Mouse (Mus musculus): ENCODE measurements around the gene Ddx46. TPM values are rescaled to one million over a fixed set of nuclear protein-coding genes. Genes with fewer than 3 reads are reported as not detected.
"Not testable (repeated sequence)": the region's sequence is repeated elsewhere in the genome, so short reads cannot be mapped to it uniquely, and the experiment has no call there.

Gene Ddx46
- total and polyA plus RNA-seq, 3 experiments = 38.6 to 129 (median 86.6) TPM

DNA sequence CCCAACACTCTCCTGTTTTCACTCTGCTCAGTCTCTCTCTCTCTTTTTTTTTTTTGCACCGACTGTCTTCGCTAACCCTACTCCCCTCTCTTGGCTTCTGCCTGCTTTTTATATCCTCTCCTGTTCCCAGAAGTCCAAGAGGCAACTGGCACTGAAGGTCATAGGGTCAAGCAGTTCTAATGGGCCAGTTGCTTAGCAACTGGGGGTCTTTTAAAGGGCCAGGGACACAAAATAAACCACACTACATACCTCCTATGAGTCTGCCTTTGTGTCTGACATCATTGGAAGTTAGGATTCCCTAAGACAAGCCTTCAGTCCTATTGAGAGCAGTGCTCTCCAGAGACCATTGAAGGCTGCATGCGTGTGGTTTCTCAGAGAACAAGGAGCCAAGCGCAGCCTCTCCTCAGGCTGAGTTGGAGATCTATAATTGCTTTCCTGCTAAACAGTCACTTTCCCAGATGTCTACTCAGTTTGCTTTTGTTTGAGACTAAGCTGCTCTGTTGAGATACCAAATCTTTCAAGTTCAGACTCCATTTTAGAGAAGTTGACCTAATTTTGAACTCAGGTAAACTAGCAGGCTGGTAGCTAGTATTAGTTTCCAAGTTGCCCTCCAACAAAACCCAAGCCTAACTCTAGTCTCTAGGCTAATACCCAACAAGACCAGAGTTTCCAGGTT, 53.2 kb downstream of the Ddx46 start:
- ATAC-seq (ENCODE audit: extremely low read depth, insufficient number of reproducible peaks, low FRiP score, poor library complexity, severe bottlenecking) (no peak), DNase-seq (ENCODE audit: low spot score) (no peak)
- H3K9me3 ChIP-seq (replicated peaks) = no peaks in the 10 kb centered on the region
- TF ChIP-seq POLR2AphosphoS5 (IDR thresholded peaks at IDR 0.05; ENCODE audit: insufficient replicate concordance, low read depth, low read length) = no peak
- TF ChIP-seq TAL1 (conservative IDR thresholded peaks at IDR 0.05; ENCODE audit: low read depth, low read length) = no peak
- no peak for TF ChIP-seq GATA2 (IDR thresholded peaks at IDR 0.05; ENCODE audit: borderline replicate concordance, low read depth, low read length)
- no peak for TF ChIP-seq CTCF (IDR thresholded peaks at IDR 0.05; ENCODE audit: low read depth, low read length)
- no peak for TF ChIP-seq GATA1 (IDR thresholded peaks at IDR 0.05; ENCODE audit: borderline replicate concordance, low read length)
- H3K36me3 ChIP-seq (replicated peaks) = peaks cover 14% of the 10 kb centered on the region
- H3K27me3 ChIP-seq (ENCODE audit: insufficient read depth, low read length) = no peaks in the 10 kb centered on the region
- H3K4me3 ChIP-seq (ENCODE audit: low read depth, low read length) = no peak overlapping the region
- peaks cover 10% of the 10 kb centered on the region for H3K4me1 ChIP-seq (ENCODE audit: insufficient read depth, low read depth, low read length)

DNA sequence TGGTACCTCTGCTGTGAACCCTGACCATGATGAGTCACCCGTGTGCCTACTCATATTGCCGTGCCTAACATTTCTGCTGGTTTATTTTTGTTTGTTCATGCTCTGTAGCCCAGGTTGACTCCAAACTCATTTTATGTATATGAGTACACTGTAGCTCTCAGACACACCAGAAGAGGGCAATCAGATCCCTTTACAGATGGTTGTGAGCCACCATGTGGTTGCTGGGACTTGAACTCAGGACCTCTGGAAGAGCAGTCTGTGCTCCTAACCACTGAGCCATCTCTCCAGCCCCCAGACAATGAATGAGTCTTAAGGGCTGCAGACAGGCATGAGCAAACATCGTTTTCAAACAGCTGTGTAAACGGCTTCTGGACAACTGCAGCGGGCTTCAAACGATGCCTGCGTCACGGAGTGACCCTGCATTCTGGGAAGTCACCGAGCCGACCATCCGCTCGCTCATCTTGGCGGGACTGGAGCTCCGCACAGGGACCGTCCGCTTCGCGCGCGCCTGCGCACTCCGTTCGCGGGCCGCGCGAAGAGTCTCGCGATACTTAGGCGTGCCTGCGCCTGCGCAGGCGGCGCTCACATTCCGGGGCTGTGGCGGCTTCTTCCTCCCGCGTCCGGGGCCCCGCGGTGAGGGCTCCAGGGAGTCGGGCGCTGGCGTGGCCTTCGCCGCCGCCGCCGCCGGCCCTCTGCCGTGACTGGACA, 57.9 kb downstream of the Ddx46 start, which contains the start of gene B230219D22Rik:
Gene B230219D22Rik (plus strand): TSS at position 590 of the 708 bp plus-strand sequence.
- peak; percentile 59 for ATAC-seq (ENCODE audit: extremely low read depth, insufficient number of reproducible peaks, low FRiP score, poor library complexity, severe bottlenecking)
- H3K27me3 ChIP-seq (ENCODE audit: insufficient read depth, low read length) = no peaks in the 10 kb centered on the region
- peak within 1 kb of the TSS; percentile 87 for H3K4me3 ChIP-seq (ENCODE audit: low read depth, low read length)
- H3K36me3 ChIP-seq (replicated peaks) = peaks cover 21% of the 10 kb centered on the region
- no peaks in the 10 kb centered on the region for H3K9me3 ChIP-seq (replicated peaks)
- peaks cover 39% of the 10 kb centered on the region for H3K4me1 ChIP-seq (ENCODE audit: insufficient read depth, low read depth, low read length)
- TF ChIP-seq CTCF (IDR thresholded peaks at IDR 0.05; ENCODE audit: low read depth, low read length) = no peak
- 0 out of 2 replicates have a peak, but pooled peaks have one; percentile 42 for TF ChIP-seq POLR2AphosphoS5 (IDR thresholded peaks at IDR 0.05; ENCODE audit: insufficient replicate concordance, low read depth, low read length)
- DNase-seq (ENCODE audit: low spot score) = peak; percentile 82

DNA sequence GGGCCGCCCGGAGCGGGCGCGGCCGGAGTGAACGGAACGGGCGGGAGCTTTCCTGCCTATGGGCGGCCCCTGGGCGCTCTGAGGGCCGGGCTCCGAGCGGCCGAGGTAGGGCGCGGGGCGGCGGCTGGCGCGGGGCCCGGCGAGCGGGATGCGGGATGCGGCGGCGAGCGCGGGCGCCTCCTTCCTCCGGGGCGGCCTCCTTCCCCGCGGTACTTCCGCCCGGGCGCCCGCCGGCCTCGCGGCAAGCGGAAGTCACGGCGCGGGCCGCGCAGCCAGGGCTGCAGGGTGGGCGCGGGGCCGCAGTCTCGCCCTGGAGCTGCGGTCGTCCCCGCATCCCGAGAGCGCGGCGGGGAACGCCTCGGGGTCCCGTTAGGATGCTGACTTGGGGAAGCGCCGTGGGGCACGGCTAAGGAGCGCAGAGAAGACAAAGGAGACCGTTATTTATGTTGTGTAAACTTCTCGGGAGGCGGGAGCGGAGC, 58.5 kb downstream of the Ddx46 start:
- H3K36me3 ChIP-seq (replicated peaks) = peaks cover 24% of the 10 kb centered on the region
- H3K4me1 ChIP-seq (ENCODE audit: insufficient read depth, low read depth, low read length) = peaks cover 39% of the 10 kb centered on the region
- no peaks in the 10 kb centered on the region for H3K9me3 ChIP-seq (replicated peaks)
- H3K4me3 ChIP-seq (ENCODE audit: low read depth, low read length) = peak overlapping the region; percentile 87
- TF ChIP-seq GATA2 (IDR thresholded peaks at IDR 0.05; ENCODE audit: borderline replicate concordance, low read depth, low read length) = no peak
- no peak for TF ChIP-seq TAL1 (conservative IDR thresholded peaks at IDR 0.05; ENCODE audit: low read depth, low read length)
- TF ChIP-seq GATA1 (IDR thresholded peaks at IDR 0.05; ENCODE audit: borderline replicate concordance, low read length) = no peak
- no peak for TF ChIP-seq CTCF (IDR thresholded peaks at IDR 0.05; ENCODE audit: low read depth, low read length)
- no peak for TF ChIP-seq POLR2AphosphoS5 (IDR thresholded peaks at IDR 0.05; ENCODE audit: insufficient replicate concordance, low read depth, low read length)
- DNase-seq (ENCODE audit: low spot score) (peak; percentile 43), ATAC-seq (ENCODE audit: extremely low read depth, insufficient number of reproducible peaks, low FRiP score, poor library complexity, severe bottlenecking) (no peak)
- H3K27me3 ChIP-seq (ENCODE audit: insufficient read depth, low read length) = no peaks in the 10 kb centered on the region

DNA sequence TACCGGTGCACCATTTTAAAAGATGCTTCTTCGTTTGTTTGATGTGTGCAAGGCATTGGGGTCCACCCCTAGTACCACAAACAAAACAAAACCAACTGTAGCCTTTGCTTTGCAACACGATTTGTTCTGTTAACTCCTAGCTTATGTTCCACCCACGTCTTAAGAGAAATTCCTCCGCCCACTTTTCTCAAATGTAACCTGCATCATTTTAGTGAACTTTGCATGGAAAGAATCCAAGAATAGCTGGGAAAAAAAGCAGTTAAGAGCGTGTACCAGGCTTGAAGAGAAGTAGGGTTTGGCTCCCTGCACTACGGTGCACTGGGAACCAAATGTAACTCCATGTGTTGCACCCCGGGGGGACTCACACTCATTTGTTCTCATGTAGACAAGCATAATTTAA, 59.3 kb downstream of the Ddx46 start:
- H3K9me3 ChIP-seq (replicated peaks) = no peaks in the 10 kb centered on the region
- peaks cover 32% of the 10 kb centered on the region for H3K36me3 ChIP-seq (replicated peaks)
- DNase-seq (ENCODE audit: low spot score) (no peak), ATAC-seq (ENCODE audit: extremely low read depth, insufficient number of reproducible peaks, low FRiP score, poor library complexity, severe bottlenecking) (no peak)
- H3K4me3 ChIP-seq (ENCODE audit: low read depth, low read length) = peak overlapping the region; percentile 87
- H3K4me1 ChIP-seq (ENCODE audit: insufficient read depth, low read depth, low read length) = peaks cover 44% of the 10 kb centered on the region
- TF ChIP-seq GATA1 (IDR thresholded peaks at IDR 0.05; ENCODE audit: borderline replicate concordance, low read length) (no peak), CTCF (IDR thresholded peaks at IDR 0.05; ENCODE audit: low read depth, low read length) (no peak), POLR2AphosphoS5 (IDR thresholded peaks at IDR 0.05; ENCODE audit: insufficient replicate concordance, low read depth, low read length) (no peak), GATA2 (IDR thresholded peaks at IDR 0.05; ENCODE audit: borderline replicate concordance, low read depth, low read length) (no peak), TAL1 (conservative IDR thresholded peaks at IDR 0.05; ENCODE audit: low read depth, low read length) (no peak)
- no peaks in the 10 kb centered on the region for H3K27me3 ChIP-seq (ENCODE audit: insufficient read depth, low read length)

DNA sequence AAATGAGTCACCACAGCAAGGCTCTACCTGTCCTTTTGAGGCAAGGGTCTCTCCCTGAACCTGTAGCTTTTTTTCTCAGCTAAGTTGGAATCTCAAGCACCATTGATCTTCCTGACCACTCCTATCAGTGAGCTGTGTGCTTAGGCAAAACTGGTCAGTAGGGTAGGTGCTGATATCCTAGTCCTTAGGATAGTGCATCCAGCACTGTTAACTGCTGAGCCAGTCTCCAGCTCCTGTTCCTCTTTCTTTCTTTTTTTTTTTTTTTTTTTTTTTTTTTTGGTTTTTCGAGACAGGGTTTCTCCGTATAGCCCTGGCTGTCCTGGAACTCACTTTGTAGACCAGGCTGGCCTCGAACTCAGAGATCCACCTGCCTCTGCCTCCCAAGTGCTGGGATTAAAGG, 61.2 kb downstream of the Ddx46 start:
- not testable (repeated sequence) for H3K9me3 ChIP-seq (replicated peaks); DNase-seq (ENCODE audit: low spot score); ATAC-seq (ENCODE audit: extremely low read depth, insufficient number of reproducible peaks, low FRiP score, poor library complexity, severe bottlenecking)

DNA sequence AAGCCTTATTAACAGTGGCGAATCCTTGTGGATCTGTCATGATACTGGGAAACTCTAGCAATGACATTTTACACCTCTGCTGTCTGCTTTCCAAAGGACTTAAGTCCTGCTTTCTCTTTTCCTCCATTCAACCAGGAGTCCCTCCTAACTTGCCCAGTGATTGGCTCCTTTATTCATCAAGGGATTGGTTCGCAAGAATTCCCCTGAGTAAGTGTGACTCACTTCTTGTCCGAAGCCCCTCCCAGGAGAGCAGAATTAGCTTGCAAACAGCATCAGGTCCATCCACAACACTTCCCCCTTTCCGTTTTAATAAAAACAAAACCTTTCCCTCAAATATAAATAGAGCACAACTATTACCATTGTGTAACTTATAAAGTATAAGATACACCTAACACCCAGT, 69.5 kb downstream of the Ddx46 start:
- 0 out of 2 replicates have a peak, but pooled peaks cover 2% of the 10 kb centered on the region for H3K9me3 ChIP-seq (replicated peaks)
- H3K36me3 ChIP-seq (replicated peaks) = peaks cover 70% of the 10 kb centered on the region

More for the DNA sequence above, 61.2 kb downstream of the Ddx46 start:
- Histone ChIP-seq H3K4me1 (ENCODE audit: insufficient read depth, low read depth, low read length) (peaks cover 50% of the 10 kb centered on the region), H3K36me3 (replicated peaks) (peaks cover 51% of the 10 kb centered on the region)
- not testable (repeated sequence) for H3K4me3 ChIP-seq (ENCODE audit: low read depth, low read length); H3K27me3 ChIP-seq (ENCODE audit: insufficient read depth, low read length)

More for the DNA sequence above, 69.5 kb downstream of the Ddx46 start:
- DNase-seq (ENCODE audit: low spot score) = no peak
- H3K4me3 ChIP-seq (ENCODE audit: low read depth, low read length) = no peak overlapping the region
- peaks cover 13% of the 10 kb centered on the region for H3K4me1 ChIP-seq (ENCODE audit: insufficient read depth, low read depth, low read length)
- ATAC-seq (ENCODE audit: extremely low read depth, insufficient number of reproducible peaks, low FRiP score, poor library complexity, severe bottlenecking) = no peak
- H3K27me3 ChIP-seq (ENCODE audit: insufficient read depth, low read length) = no peaks in the 10 kb centered on the region
- TF ChIP-seq TAL1 (conservative IDR thresholded peaks at IDR 0.05; ENCODE audit: low read depth, low read length) = no peak
- no peak for TF ChIP-seq POLR2AphosphoS5 (IDR thresholded peaks at IDR 0.05; ENCODE audit: insufficient replicate concordance, low read depth, low read length)
- TF ChIP-seq GATA2 (IDR thresholded peaks at IDR 0.05; ENCODE audit: borderline replicate concordance, low read depth, low read length) = no peak
- TF ChIP-seq CTCF (IDR thresholded peaks at IDR 0.05; ENCODE audit: low read depth, low read length) = no peak
- no peak for TF ChIP-seq GATA1 (IDR thresholded peaks at IDR 0.05; ENCODE audit: borderline replicate concordance, low read length)

Data from G1E (cell line).